Mouse (Mus musculus) hindbrain, embryonic 14.5 days (tissue): ENCODE results near the gene Adgrl2. TPM values are rescaled to one million over a fixed set of nuclear protein-coding genes. Genes with fewer than 3 reads are reported as not detected.

Experiments used
- ATAC-seq: fragments of 200-750 bp; cut with Nextera tagmentation; 2 replicates; pipeline ENCODE4 v1.8.0; 2017; ENCODE audit warnings: moderate number of reproducible peaks, mild to moderate bottlenecking, moderate TSS enrichment, moderate library complexity; ENCODE audit not compliant: low FRiP score
- DNase-seq: peaks from one replicate; pipeline ENCODE4 v3.0.0-alpha.2; 2015; ENCODE audit warnings: low spot score
- H3K27ac ChIP-seq: fragments of 300-500 bp; sonication (generic); 2 replicates; pipeline ENCODE4 v1.5.1; 2014; ENCODE audit warnings: mild to moderate bottlenecking, moderate library complexity
- H3K27me3 ChIP-seq: fragments of 300-500 bp; sonication (generic); 2 replicates; pipeline ENCODE4 v1.6.1; 2014; ENCODE audit warnings: mild to moderate bottlenecking, low read length, mixed read lengths; ENCODE audit not compliant: control insufficient read depth, insufficient read depth
- H3K36me3 ChIP-seq: fragments of 300-500 bp; sonication (generic); replicated peaks from 2 replicates; pipeline ENCODE4 v1.6.1; 2014; ENCODE audit not compliant: control insufficient read depth, insufficient read depth
- H3K4me1 ChIP-seq: fragments of 300-500 bp; sonication (generic); replicated peaks from 2 replicates; pipeline ENCODE4 v1.6.1; 2014; ENCODE audit warnings: antibody characterized with exemption, low read length, mixed read lengths; ENCODE audit not compliant: control insufficient read depth, insufficient read depth
- H3K4me2 ChIP-seq: fragments of 300-500 bp; sonication (generic); replicated peaks from 2 replicates; pipeline ENCODE4 v1.6.1; 2014; ENCODE audit warnings: mild to moderate bottlenecking, moderate library complexity
- H3K4me3 ChIP-seq: fragments of 300-500 bp; sonication (generic); replicated peaks from 2 replicates; pipeline ENCODE4 v1.5.1; 2014; ENCODE audit warnings: mild to moderate bottlenecking, low read length
- H3K9ac ChIP-seq: fragments of 300-500 bp; sonication (generic); 2 replicates; pipeline ENCODE4 v1.6.1; 2014
- H3K9me3 ChIP-seq: fragments of 300-500 bp; sonication (generic); 2 replicates; pipeline ENCODE4 v1.6.1; 2016; ENCODE audit warnings: low read length; ENCODE audit not compliant: control insufficient read depth
- WGBS: fragments of 180-500 bp; shearing (Covaris S2); extraction: QIAGEN DNeasy Blood & Tissue Kit; methylation state at CpG from one replicate; pipeline ENCODE4 v1.1.7; 2014; 5-methylcytosine and 5-hydroxymethylcytosine counted together
- polyA plus RNA-seq: library from polyadenylated mRNA; unstranded; fragments of >200 nt; fragmentation: Nextera tagmentation; extraction: Ambion mirVana; gene quantifications from 2 replicates; pipeline ENCODE4 v1.2.1, GENCODE M21; 2014

Adgrl2 gene
- polyA plus RNA-seq, 1 experiment from 2014 or later, result 171 TPM

GRCm38 (mm10) chr3:148861860-148862259 is 128.5 kb downstream of the Adgrl2 start:
- no peak for ATAC-seq
- Histone ChIP-seq H3K4me3 (no peak overlapping the region), H3K27me3 (no peaks in the 10 kb centered on the region), H3K4me2 (no peak overlapping the region), H3K9me3 (no peaks in the 10 kb centered on the region), H3K4me1 (0 out of 2 replicates have a peak, but pooled peaks cover 5% of the 10 kb centered on the region), H3K27ac (no peak overlapping the region), H3K9ac (no peak overlapping the region), H3K36me3 (peaks cover 22% of the 10 kb centered on the region)
- no peak for DNase-seq
- 52% methylated on average over 7 of the region's 7 CpGs for WGBS

- WGBS, result 11% methylated on average over 12 of the region's 12 CpGs
- Histone ChIP-seq H3K36me3 (peaks cover 34% of the 10 kb centered on the region), H3K9me3 (no peaks in the 10 kb centered on the region), H3K9ac (peak overlapping the region; percentile 51), H3K4me1 (peaks cover 30% of the 10 kb centered on the region), H3K27me3 (no peaks in the 10 kb centered on the region), H3K4me2 (peak overlapping the region; percentile 45), H3K27ac (peak overlapping the region; percentile 41; the same call in 1 of the 2 replicates), H3K4me3 (peak overlapping the region; percentile 19)
- ATAC-seq (no peak), DNase-seq (no peak)
Measured at GRCm38 (mm10) chr3:148854306-148854910, 135.9 kb downstream of the Adgrl2 start.

- Histone ChIP-seq H3K4me3 (no peak overlapping the region), H3K9me3 (no peaks in the 10 kb centered on the region), H3K9ac (peak overlapping the region; percentile 18; the same call in 1 of the 2 replicates), H3K4me2 (peak overlapping the region; percentile 15; the same call in 1 of the 2 replicates), H3K27me3 (no peaks in the 10 kb centered on the region), H3K4me1 (peaks cover 30% of the 10 kb centered on the region), H3K27ac (no peak overlapping the region), H3K36me3 (peaks cover 37% of the 10 kb centered on the region)
- WGBS, result 10% methylated on average over 8 of the region's 8 CpGs
- DNase-seq (no peak), ATAC-seq (no peak)
Measured at GRCm38 (mm10) chr3:148853372-148853771, 137.0 kb downstream of the Adgrl2 start.

- Histone ChIP-seq H3K27ac (no peak overlapping the region), H3K9me3 (no peaks in the 10 kb centered on the region), H3K4me2 (no peak overlapping the region), H3K4me1 (peaks cover 30% of the 10 kb centered on the region), H3K9ac (no peak overlapping the region), H3K36me3 (peaks cover 36% of the 10 kb centered on the region), H3K4me3 (no peak overlapping the region), H3K27me3 (no peaks in the 10 kb centered on the region)
- 34% methylated on average over 12 of the region's 12 CpGs for WGBS
- DNase-seq, result no peak
- no peak for ATAC-seq
Measured at GRCm38 (mm10) chr3:148852556-148852955, 137.8 kb downstream of the Adgrl2 start.

- Histone ChIP-seq H3K36me3 (peaks cover 52% of the 10 kb centered on the region), H3K27me3 (no peaks in the 10 kb centered on the region), H3K9ac (no peak overlapping the region), H3K4me3 (no peak overlapping the region), H3K27ac (no peak overlapping the region), H3K4me2 (no peak overlapping the region), H3K9me3 (no peaks in the 10 kb centered on the region), H3K4me1 (peaks cover 27% of the 10 kb centered on the region)
- ATAC-seq (no peak), DNase-seq (no peak)
- 90% methylated on average over 4 of the region's 4 CpGs for WGBS
Measured at GRCm38 (mm10) chr3:148850821-148851220, 139.5 kb downstream of the Adgrl2 start.

- H3K9me3 ChIP-seq, result no peaks in the 10 kb centered on the region
- no peak overlapping the region for H3K4me2 ChIP-seq
- no peak for DNase-seq
- H3K4me1 ChIP-seq, result peaks cover 12% of the 10 kb centered on the region
- H3K4me3 ChIP-seq, result no peak overlapping the region
- H3K27ac ChIP-seq, result no peak overlapping the region
- H3K27me3 ChIP-seq, result no peaks in the 10 kb centered on the region
- ATAC-seq, result no peak
- no peak overlapping the region for H3K9ac ChIP-seq
- H3K36me3 ChIP-seq, result peaks cover 68% of the 10 kb centered on the region
- 90% methylated on average over 2 of the region's 2 CpGs for WGBS
Measured at GRCm38 (mm10) chr3:148848366-148848765, 142.0 kb downstream of the Adgrl2 start.

GRCm38 (mm10) chr3:148844182-148844581 is 146.2 kb downstream of the Adgrl2 start:
- Histone ChIP-seq H3K4me3 (no peak overlapping the region), H3K27me3 (no peaks in the 10 kb centered on the region), H3K9me3 (no peaks in the 10 kb centered on the region), H3K4me1 (peaks cover 4% of the 10 kb centered on the region), H3K9ac (no peak overlapping the region), H3K27ac (no peak overlapping the region), H3K36me3 (peaks cover 44% of the 10 kb centered on the region), H3K4me2 (no peak overlapping the region)
- DNase-seq (no peak), ATAC-seq (no peak)
- 83% methylated on average over 6 of the region's 6 CpGs for WGBS

- Histone ChIP-seq H3K4me1 (peaks cover 9% of the 10 kb centered on the region), H3K4me2 (no peak overlapping the region), H3K27ac (no peak overlapping the region), H3K9me3 (no peaks in the 10 kb centered on the region), H3K4me3 (no peak overlapping the region), H3K27me3 (no peaks in the 10 kb centered on the region), H3K36me3 (peaks cover 49% of the 10 kb centered on the region), H3K9ac (no peak overlapping the region)
- no peak for ATAC-seq
- 73% methylated on average over 7 of the region's 7 CpGs for WGBS
- DNase-seq, result no peak
Measured at GRCm38 (mm10) chr3:148842533-148842932, 147.8 kb downstream of the Adgrl2 start.

GRCm38 (mm10) chr3:148838835-148839296 is 151.5 kb downstream of the Adgrl2 start:
- 28% methylated on average over 13 of the region's 13 CpGs for WGBS
- Histone ChIP-seq H3K9ac (no peak overlapping the region), H3K9me3 (no peaks in the 10 kb centered on the region), H3K36me3 (peaks cover 51% of the 10 kb centered on the region), H3K4me3 (no peak overlapping the region), H3K4me2 (no peak overlapping the region), H3K4me1 (peaks cover 9% of the 10 kb centered on the region), H3K27me3 (no peaks in the 10 kb centered on the region), H3K27ac (0 out of 2 replicates have a peak overlapping the region, but pooled peaks have one; percentile 5)
- ATAC-seq, result peak; percentile 22; the same call in 1 of the 2 replicates
- DNase-seq, result no peak
